ENCODE assay signal across 1 mouse cellular context in the genomic region with DNA sequence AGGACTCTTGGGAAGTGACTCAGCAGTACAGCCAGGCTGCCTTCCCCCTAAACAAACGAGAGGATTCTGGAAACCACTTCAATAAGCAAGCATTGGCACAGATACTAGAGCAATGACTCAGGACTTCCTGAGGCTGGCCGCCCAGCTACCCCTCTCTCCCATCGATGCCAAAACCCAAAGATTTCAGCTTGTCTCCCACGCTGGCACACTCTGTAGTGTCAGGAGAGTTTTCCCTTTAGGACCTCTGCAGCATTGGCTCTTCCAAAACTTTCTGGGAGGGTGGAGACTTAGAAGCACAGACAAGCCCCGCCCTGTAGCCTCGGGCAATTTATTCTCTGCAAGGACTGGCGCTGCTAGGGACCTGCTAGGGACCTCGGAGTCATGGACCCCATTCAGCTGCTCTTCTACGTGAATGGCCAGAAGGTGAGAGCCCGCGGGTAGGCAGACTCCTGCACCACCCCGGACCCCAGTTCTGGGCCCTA.
TF ChIP-seq lines count a peak whose summit lies in the region.

Aox1 (plus strand) TSS at position 296 of the 482 bp plus-strand sequence.

TF ChIP-seq in MEL, 35 proteins besides CTCF, POLR2A, EP300 and RAD21 (continued from another document):
- no peak for TF ChIP-seq UBTF (IDR thresholded peaks at IDR 0.05; ENCODE audit: borderline replicate concordance, insufficient read depth, low read depth, low read length)
- peak; percentile 81 for TF ChIP-seq RCOR1 (IDR thresholded peaks at IDR 0.05; ENCODE audit: low read depth, low read length)
TF ChIP-seq in MEL: peak in this region for 13.
